Mouse (Mus musculus) spleen, postnatal 4 days (tissue): ENCODE results near the gene Vmn1r33.
"Not testable (repeated sequence)": the region's sequence is repeated elsewhere in the genome, so short reads cannot be mapped to it uniquely, and the experiment has no call there.

Experiments
- DNase-seq, 2 experiments: peaks; one replicate each; pipeline ENCODE4 v3.0.0; 2022; ENCODE audit warnings: low spot score in 2 of 2

Gene Vmn1r33

DNA sequence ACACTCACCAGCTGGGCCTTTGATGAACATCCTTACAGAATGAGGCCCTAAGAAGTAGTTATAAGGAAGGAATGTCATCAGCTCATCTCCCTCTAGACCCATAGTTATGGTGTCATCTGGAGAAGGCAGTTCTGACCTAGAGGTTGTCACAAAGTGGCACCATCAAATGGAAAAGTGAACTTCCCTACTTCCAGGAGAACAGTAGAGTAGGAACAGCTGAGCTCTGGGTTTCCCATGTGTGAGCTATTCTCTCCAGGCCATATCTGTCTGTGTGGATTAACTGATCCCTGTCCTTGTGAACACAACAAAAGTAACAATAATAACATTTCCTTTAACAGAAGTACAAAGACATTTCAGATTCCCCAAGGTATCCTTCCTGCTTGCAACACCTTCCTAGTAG, at the start of gene Vmn1r33:
Gene Vmn1r33, minus strand, starts transcription at position 101 of the 400 bp plus-strand sequence.
- not testable (repeated sequence) for DNase-seq

DNA sequence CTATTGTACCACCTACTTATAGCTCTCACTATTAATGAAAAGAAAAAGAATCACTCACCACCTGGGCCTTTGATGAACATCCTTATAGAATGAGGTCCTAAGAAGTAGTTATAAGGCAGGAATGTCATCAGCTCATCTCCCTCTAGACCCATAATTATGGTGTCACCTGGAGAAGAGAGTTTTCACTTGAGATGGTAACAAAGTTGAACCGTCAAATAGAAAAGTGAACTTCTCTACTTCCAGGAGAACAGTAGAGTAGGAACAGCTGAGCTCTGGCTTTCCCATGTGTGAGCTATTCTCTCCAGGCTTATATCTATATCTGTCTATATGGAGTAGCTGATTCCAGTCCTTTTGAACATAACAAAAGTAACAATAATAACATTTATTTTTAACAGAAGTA, 25.7 kb upstream of the Vmn1r33 start, which contains the start of gene Vmn1r34:
Gene Vmn1r34, minus strand, starts transcription at position 101 of the 400 bp plus-strand sequence.
- DNase-seq: no peak

DNA sequence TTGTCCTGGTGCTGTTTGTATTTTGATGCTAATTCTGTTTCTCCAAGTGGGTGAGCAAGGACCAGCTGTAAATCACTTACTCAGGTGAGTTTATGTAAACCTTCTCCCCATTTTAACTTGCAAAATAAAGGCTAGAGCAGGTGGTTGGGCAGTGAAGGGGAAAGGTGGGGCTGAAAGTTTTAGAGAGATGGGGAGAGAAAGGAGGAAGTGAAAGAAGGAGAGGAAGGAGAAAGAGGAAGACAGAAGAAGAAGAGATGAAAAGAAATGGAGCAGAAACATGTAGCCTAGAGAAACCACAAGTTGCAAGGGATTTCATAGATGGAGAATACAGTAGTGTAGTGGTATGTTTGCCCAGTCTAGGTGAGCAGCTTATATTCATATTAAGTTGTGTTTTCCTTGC, 22.3 kb downstream of the Vmn1r33 start:
- no peak for DNase-seq
